Mouse (Mus musculus) small intestine, adult 2 months (tissue): Measurements from ENCODE around the gene Wrnip1. TPM values are rescaled to one million over a fixed set of nuclear protein-coding genes. Genes with fewer than 3 reads are reported as not detected.

Experiments
- H3K27ac ChIP-seq: fragments of 200-500 bp; 2 replicates; pipeline ENCODE4 v1.5.1; 2012; ENCODE audit warnings: low read depth, low read length, control low read depth, inconsistent platforms; ENCODE audit not compliant: insufficient read depth
- H3K27me3 ChIP-seq: fragments of 200-500 bp; 2 replicates; pipeline ENCODE4 v1.6.1; 2012; ENCODE audit warnings: mild to moderate bottlenecking, moderate library complexity, low read length, inconsistent platforms; ENCODE audit not compliant: control insufficient read depth, insufficient read depth
- H3K36me3 ChIP-seq: fragments of 200-500 bp; 2 replicates; pipeline ENCODE4 v1.6.1; 2012; ENCODE audit warnings: mild to moderate bottlenecking, low read length, control low read depth, inconsistent platforms; ENCODE audit not compliant: control insufficient read depth, insufficient read depth
- H3K4me1 ChIP-seq: fragments of 200-500 bp; 2 replicates; pipeline ENCODE4 v1.6.1; 2012; ENCODE audit warnings: low read length, inconsistent platforms, mixed read lengths; ENCODE audit not compliant: control insufficient read depth, insufficient read depth, insufficient read length
- H3K4me3 ChIP-seq: fragments of 200-500 bp; 2 replicates; pipeline ENCODE4 v1.5.1; 2012; ENCODE audit warnings: low read depth, mild to moderate bottlenecking, control low read depth, inconsistent platforms, low read length, moderate library complexity
- CTCF ChIP-seq: fragments of 200-500 bp; IDR thresholded peaks from 2 replicates; pipeline ENCODE4 v1.5.1; 2012; ENCODE audit warnings: low read depth, mild to moderate bottlenecking, control low read depth, inconsistent platforms, low read length, moderate library complexity, mixed read lengths; ENCODE audit not compliant: insufficient replicate concordance, insufficient read length; ENCODE audit errors: extremely low read depth
- POLR2A ChIP-seq: fragments of 200-500 bp; IDR thresholded peaks from 2 replicates; pipeline ENCODE4 v1.6.1; 2012; ENCODE audit warnings: low read depth, mild to moderate bottlenecking, control low read depth, inconsistent platforms, low read length, moderate library complexity
- WGBS: fragments of 180-500 bp; shearing (Covaris S2); methylation state at CpG from one replicate; pipeline ENCODE4 v1.1.7; 2018; 5-methylcytosine and 5-hydroxymethylcytosine counted together
- polyA plus RNA-seq: library from polyadenylated mRNA; depleted of rRNA; stranded (reverse); fragments of >200 nt; gene quantifications from 2 replicates; pipeline ENCODE4 v1.2.3, GENCODE M21; 2012

The Wrnip1 gene
- polyA plus RNA-seq, 1 experiment = 41.3 TPM

DNA sequence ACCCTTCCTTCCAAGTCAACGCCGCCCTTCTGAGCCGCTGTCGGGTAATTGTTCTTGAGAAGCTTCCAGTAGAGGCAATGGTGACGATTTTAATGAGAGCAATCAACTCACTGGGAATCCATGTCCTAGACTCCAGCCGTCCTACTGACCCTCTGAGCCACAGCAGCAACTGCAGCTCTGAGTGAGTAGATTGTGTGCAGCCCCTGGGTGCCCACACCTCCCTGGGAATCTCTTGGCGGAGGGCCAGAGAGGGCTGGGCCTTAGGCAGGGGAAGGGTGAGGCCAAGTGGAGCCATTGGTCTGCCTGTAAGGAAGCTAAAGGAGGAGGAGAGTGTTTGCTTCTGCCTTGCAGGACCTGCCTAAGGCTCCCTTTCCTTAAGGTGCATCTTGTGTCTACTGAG, 5.0 kb downstream of the Wrnip1 start:
- H3K36me3 ChIP-seq = peaks cover 22% of the 10 kb centered on the region
- 82% methylated on average over 7 of the region's 7 CpGs for WGBS

DNA sequence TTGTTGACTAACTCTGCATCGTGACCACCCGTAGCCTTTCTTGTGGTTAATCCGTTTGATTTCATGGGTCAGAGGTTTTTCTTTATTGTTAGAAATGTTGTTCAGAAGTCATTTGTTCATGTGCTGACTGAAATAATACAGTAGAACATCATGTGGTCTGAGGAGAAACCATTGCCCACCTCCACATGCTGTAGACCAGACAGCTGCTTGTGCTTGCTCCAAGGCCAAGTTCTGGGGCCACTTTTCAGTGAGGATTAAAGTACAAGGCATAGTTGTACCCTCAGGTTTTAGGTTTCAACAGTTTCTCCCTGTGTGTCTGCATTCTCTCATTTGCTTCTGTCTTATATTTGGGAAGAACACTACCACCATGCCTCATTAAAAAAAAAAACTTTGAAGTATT, 5.8 kb downstream of the Wrnip1 start:
- Histone ChIP-seq H3K4me1 (peaks cover 4% of the 10 kb centered on the region; the same call in 1 of the 2 replicates), H3K27ac (no peak overlapping the region), H3K36me3 (peaks cover 26% of the 10 kb centered on the region), H3K27me3 (no peaks in the 10 kb centered on the region), H3K4me3 (no peak overlapping the region)
- TF ChIP-seq POLR2A (no peak), CTCF (no peak)
- 94% methylated on average over 3 of the region's 3 CpGs for WGBS

More for the DNA sequence above, 5.0 kb downstream of the Wrnip1 start:
- no peak for TF ChIP-seq CTCF
- no peak for TF ChIP-seq POLR2A
- H3K4me1 ChIP-seq = peaks cover 4% of the 10 kb centered on the region; the same call in 1 of the 2 replicates
- no peak overlapping the region for H3K27ac ChIP-seq
- H3K27me3 ChIP-seq = no peaks in the 10 kb centered on the region
- H3K4me3 ChIP-seq = no peak overlapping the region

GRCm38 (mm10) chr13:32819241-32819640, 17.4 kb downstream of the Wrnip1 start:
- WGBS = 70% methylated on average over 3 of the region's 3 CpGs
- Histone ChIP-seq H3K4me1 (no peaks in the 10 kb centered on the region), H3K27ac (no peak overlapping the region), H3K4me3 (no peak overlapping the region), H3K27me3 (no peaks in the 10 kb centered on the region), H3K36me3 (peaks cover 47% of the 10 kb centered on the region)
- TF ChIP-seq POLR2A (no peak), CTCF (no peak)

GRCm38 (mm10) chr13:32819926-32820325, 18.1 kb downstream of the Wrnip1 start:
- no peak overlapping the region for H3K27ac ChIP-seq
- no peaks in the 10 kb centered on the region for H3K4me1 ChIP-seq
- H3K27me3 ChIP-seq = no peaks in the 10 kb centered on the region
- H3K36me3 ChIP-seq = peaks cover 43% of the 10 kb centered on the region
- 96% methylated on average over 5 of the region's 5 CpGs for WGBS
- H3K4me3 ChIP-seq = no peak overlapping the region
- TF ChIP-seq POLR2A = no peak
- TF ChIP-seq CTCF = no peak

DNA sequence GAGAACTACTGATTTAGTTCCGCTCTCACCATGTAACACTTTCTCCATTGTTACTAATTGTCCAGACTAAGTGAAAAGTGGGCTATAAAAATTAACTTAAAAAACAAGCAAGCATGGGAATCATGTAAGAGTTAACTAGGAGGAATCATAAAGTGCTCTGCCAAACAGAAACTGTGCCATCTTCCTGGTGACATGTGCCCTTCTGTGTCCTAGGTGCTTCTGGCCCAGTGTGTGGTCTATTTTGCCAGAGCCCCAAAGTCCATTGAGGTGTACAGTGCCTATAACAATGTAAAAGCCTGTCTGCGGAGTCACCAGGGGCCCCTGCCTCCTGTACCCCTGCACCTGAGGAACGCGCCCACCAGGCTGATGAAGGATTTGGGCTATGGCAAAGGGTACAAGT, 19.8 kb downstream of the Wrnip1 start:
- no peak for TF ChIP-seq POLR2A
- TF ChIP-seq CTCF = no peak
- Histone ChIP-seq H3K27ac (no peak overlapping the region), H3K27me3 (no peaks in the 10 kb centered on the region), H3K36me3 (peaks cover 37% of the 10 kb centered on the region), H3K4me1 (no peaks in the 10 kb centered on the region), H3K4me3 (no peak overlapping the region)
- 97% methylated on average over 4 of the region's 4 CpGs for WGBS

- 69% methylated on average over 6 of the region's 6 CpGs for WGBS
- H3K27me3 ChIP-seq = no peaks in the 10 kb centered on the region
- H3K4me1 ChIP-seq = peaks cover 3% of the 10 kb centered on the region; the same call in 1 of the 2 replicates
- no peak overlapping the region for H3K4me3 ChIP-seq
- peaks cover 28% of the 10 kb centered on the region for H3K36me3 ChIP-seq
- no peak for TF ChIP-seq CTCF
- no peak for TF ChIP-seq POLR2A
- no peak overlapping the region for H3K27ac ChIP-seq
Measured at GRCm38 (mm10) chr13:32823126-32823525, 21.3 kb downstream of the Wrnip1 start.

DNA sequence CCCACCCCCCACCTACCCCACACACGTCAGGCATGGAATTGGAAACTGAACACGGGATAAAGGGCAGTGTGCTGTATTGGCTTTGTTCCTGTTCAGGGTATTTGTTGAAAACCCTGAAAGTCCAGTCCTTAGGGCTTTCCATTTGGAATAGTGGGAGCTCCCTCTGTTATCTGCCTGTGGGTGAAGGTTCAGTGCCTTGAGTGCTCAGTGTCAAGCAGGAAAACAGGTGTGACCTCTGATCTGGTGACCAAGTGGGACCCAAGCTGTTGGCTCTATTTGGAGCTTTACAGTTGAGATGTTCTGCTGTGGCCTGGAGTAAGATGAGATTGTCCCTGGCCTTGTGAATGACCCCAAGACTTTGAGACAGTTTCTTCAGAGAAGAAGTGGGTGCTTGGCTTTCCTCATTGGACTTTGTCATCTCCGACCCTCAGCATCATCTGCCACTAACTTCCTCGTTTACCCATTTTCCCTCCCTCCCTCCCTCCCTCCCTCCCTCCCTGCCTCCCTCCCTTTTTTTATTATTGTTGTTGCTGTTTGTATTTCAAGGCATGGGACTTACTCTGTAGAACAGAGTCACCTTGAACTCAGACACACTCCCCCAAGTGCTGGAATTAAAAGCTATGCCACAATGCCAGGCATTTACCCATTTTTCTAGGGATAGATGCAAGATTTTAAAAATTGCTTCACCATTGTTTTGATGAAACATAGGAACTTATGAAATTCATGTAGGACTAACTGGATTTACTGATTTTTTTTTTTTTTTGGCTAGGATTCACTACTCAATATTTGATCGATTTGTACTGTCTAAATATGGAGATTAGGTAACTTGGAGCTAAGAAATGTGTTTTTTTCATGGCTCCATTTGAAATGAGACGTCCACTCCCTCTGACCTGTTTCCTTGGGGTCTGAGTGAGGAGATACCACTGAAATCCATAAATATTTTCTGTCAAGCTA, 22.8 kb downstream of the Wrnip1 start:
- Histone ChIP-seq H3K4me3 (no peak overlapping the region), H3K4me1 (peaks cover 8% of the 10 kb centered on the region; the same call in 1 of the 2 replicates), H3K36me3 (peaks cover 17% of the 10 kb centered on the region), H3K27ac (peak overlapping the region; percentile 48), H3K27me3 (no peaks in the 10 kb centered on the region)
- no peak for TF ChIP-seq CTCF
- 40% methylated on average over 6 of the region's 6 CpGs for WGBS
